Mouse (Mus musculus) cerebellum, adult 9-10 months (tissue): Measurements from ENCODE around the gene Gng7.

Experiments
- DNase-seq: peaks from one replicate; pipeline ENCODE4 v3.0.0; 2022

The Gng7 gene

DNA sequence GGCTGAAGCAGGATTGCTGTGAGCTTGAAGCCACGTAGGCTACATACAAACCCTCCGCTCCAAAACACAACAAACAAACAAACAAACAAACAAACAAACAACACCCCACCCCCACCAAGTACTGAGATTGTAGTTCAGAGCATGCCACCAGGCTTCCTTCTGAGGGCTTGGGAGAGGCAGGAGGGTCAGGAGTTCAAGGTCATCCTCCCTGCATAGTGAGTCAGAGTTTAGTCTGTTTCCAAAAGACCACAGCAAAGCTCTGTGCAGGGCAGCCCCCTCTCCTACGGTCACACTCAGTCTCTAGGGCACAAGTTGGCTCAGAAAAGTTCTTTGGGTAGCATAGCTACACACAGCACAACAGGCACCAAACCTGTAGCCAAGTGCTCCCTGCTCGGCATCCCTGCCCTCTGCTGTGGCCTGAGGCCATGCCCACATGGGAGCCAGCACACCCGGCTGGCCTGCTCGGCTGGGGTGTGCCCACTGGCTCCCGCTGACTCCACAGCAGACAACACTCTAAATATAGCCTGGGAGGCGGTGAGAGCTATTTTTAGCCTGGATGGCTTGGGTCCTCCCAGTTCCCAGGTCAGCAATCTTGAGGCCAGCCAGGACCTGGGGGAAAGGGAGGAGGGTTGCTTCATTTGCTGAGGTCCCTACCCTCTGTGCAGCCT lies 74.3 kb downstream of the Gng7 start:
- DNase-seq = no peak

DNA sequence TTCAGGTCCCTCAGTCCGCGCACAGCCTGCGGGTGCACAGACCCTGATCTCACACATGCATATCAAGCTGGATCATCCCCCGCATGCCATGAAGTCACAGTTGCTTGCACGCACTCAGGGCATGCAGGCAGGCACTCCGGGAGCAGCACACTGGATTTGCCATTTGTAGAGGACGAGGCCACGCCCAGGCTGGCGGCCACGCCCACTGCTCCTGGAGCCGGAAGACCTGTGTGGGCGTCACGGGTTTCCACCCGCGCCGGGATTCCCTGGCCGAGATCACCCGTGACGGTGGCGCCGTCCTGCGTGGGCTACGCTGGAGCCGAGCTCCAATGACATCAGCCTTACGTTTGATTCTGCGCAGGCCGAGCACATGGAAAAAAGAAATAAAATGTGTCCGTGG lies 75.1 kb downstream of the Gng7 start:
- peak; percentile 77 for DNase-seq

DNA sequence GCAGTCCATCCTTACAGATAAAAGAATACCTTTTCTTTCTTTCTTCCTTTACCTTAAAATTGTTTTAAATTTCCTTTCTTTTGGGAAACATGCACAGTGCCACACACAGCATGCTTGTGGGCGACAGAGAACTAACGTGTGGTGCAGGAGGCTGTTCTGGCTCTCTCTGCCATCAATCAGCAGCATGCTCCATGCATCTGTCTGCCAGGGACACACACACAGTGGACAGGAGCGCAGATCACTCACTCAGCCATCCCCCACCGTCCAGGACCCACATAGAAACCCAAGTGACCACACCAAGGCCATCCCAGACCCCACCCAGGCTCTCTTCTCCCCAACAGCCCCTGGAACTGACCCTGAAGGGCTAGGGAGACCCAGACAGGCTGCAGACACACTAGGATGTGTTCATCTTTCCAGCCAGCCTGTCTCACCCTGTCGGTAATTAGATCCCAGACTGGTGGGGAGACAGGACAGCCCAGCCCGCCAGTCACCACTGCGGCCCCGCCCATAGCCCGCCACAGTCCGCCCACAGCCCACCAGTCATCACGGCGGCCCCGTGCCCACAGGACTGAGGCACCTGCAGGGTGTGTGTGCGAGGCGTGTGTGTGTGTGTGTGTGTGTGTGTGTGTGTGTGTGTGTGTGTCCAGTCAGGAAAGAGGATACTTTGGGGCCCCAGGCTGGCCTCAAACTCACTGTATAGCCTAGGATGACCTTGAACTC lies 75.8 kb downstream of the Gng7 start:
- no peak for DNase-seq

DNA sequence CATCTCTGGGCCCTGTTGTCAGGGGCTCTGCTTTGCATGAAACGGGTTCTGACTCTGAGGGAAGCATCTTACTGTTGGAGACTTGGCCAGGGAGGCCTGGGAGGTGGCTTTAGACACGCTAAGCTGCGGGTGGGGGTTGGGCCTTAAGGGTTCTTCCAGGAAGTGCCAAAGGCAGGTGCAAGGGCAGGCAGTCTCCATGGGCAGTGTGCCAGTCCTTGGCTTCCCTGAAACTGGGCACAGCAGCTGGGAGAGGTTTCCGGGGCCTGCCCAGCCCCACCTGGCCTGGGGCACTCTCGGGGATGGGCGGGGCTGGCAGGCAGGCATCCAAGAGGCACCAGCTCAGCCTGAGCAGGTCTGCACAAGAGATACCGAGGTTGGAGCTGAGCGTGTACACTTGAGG lies 77.1 kb downstream of the Gng7 start:
- no peak for DNase-seq

DNA sequence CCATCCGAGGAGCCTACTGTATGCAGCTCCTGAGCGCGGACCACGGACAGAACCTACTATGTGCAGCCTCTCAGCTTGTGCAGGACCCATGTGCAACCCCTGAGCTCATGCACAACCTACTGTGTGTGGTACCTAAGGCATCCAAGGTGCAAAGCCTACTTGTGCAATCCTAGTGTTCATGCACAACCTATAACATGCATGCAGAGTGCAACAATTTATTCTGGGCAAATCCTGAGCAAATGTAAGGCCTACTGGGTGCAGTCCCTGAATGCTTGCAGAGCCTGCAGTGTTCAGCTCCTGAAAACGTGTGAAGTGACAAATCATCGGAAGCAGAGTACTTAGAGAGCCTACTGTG lies 78.0 kb downstream of the Gng7 start:
- no peak for DNase-seq

DNA sequence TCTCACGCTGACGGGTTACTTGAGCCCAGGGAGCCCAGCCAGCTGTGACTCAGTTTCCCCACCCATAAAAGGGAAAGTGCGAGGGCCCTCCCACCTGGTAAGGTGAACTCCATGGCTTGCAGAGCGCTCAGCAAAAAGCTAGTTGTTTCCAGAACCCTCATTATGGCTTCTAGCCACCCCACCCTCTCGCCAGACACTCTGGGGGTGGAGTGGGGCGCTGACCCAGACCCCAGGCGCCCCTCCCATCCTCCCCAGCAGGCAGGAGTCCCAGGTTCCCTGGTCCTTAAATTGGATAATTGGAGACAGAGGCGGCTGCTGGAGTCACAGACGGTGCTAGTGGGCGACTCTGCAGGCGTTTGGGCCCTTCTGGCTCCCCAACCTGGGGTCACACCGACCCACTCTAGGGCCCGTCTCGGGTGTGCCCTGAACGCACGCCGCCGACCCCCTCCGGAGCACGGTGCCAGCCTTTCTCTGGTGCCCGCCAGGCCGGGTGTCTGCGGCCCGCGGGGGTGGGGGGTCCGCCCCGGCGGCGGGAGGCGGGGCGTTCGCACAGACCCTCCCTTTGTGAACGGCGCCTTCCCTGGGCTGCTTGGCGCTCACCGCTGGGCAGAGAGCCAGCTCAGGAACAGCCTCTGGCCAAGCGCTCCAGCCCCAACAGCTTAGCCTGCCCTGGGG lies 78.5 kb downstream of the Gng7 start:
- DNase-seq = no peak

DNA sequence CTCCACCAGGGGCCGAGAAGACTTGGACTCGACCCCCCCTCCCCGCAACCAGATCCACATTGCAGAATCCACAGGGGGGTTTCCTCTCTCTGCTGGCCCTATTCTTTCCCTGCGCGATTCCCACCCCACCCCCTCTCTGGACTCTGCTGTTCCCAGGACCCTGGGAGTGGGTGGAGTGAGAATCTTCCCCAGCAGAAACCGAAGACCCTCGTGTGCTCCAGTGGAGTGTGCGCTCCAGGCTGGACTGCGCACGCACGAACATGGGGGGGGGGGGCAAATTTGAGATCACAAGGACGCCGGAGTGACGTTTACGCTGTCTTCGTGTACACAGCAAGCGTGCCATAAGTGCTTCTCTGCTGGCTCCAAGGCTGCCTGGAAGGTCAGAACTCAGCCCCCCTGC lies 79.0 kb downstream of the Gng7 start:
- no peak for DNase-seq

DNA sequence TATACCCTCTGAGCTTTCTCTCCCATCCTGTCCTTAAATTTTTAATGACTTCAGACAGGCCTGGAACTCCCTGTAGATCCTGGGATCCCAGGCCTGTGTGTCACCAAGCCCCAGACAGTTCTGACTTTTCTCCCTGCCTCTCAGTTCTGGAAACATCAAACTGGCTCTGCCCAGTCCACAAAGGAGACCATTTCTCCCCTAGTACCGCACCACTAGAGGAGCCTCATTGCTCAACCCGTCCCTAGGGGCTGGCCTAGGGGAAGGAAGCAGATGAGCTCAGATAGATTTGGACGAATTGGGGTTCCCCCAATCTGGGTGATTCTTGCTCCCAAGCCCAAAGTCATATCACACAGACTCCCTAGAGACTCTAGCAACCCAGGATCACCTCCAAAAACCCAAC lies 79.5 kb downstream of the Gng7 start:
- DNase-seq = no peak

DNA sequence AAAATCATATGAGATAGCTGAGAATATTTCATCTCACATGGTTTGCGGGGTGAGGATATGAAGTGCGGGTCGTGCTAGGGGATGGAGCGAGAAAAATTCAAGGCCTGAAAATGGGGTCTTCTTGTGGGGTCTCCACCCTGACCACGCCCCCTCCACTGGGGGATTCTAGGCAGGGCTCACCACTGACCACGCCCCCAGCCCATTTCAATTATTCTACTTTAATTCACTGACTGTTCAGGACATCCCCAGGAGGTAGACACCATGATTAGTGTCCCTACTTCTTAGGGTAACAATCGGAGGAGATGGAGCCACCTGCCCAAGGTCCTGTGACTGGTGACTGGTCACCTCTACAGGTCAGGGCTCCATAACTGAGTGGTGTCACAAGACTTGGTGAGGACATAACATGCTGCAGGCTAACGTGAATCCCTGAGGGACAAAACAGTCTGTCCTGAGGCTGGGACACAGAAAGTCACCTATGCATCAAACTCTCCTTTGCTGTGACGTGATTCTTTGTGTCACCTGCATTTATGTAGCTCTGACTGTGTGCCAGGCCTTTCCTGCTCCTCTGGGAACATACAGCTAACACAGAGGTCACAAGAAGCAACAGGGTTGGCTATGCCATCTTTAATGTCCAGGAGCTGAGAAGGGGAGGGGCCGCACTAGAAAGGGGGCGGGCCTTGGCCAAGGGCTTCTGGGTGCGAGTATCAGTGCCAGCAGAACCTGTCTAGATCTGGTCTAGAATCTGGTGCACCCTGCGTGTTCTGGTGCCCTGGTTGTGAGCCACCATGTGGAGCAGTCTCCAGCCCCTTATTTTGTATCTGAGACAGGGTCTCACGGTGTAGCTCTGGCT lies 80.4 kb downstream of the Gng7 start:
- peak; percentile 29 for DNase-seq

DNA sequence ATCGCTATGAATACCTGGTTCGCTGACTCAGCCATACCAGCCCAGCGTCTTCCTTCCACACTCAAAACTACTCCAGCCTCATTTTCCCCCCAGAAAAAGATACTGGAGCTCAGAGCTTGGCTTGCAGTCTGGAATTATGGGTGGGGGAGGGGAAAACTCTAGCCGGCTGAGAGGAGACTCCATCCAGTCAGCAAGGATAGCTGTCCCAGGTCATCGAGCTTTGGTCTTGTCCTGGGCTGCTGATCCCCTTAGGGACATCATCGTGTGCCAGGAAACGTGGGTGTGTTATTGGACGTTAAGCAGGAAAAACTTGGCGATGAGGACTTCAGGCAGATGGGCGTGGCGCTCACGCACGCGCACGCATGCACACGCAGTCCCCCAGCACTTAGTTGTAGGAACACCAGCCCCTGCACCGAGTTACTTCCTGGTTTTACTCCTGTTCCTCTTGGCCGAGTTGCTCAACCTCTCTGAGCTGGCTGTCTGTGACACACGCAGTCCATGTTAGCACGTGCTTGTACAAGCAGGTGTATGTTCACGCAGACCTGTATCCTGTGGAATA lies 81.2 kb downstream of the Gng7 start:
- peak; percentile 45 for DNase-seq

DNA sequence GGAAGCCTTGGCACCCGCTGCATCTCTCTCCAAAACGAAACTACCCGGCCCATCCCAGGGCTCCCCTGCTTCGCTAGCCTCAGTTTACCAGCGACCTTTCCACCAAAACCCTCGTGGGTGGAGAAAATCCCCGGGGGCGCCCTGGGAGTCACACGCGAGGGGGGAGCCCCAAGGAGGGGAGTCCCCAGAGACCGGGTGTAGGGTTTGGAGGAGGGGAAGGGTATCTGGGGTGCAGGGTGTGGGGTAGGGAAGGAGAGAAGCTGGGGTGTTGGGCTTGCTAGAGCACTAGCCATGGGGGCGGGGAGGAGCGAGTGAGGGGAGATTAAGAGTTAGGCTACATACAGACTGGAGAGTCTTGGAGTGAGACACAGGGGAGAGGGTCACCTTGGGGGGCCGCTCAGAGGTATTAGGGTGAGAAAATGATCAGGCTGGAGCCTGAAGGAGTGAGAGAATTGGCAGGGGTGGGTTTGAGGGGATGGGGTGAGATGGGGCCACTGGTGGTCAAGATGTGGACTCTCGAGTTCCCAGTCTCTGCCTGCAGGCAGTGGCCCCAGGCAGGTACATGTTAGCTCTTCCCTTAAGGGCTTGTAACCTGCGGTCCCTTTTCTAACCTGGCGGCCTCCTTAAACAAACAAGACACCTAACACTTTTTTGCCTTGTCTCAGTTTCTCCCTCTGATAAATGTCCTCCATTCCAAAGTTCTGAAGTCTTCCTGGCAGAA lies 81.9 kb downstream of the Gng7 start:
- DNase-seq = peak; percentile 45

DNA sequence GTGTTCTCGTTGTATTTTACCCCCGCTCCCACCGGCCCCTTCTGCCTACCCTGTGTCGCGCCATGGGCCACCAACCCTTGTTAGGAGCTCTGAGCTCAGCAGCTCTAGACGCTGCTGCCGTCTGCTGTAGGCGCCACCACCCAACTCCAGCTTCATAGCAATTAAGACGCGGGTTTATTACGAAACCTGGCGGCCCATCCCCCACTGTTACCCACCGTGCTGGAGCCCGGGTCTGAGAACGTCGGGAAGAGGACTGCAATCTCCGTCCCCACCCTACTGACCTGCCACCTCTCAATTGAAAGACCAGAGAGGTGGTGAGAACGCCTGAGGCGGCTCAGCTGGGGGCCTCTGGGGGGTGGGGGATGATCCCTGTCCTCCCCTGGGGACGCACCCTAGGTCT lies 82.5 kb downstream of the Gng7 start:
- peak; percentile 48 for DNase-seq

DNA sequence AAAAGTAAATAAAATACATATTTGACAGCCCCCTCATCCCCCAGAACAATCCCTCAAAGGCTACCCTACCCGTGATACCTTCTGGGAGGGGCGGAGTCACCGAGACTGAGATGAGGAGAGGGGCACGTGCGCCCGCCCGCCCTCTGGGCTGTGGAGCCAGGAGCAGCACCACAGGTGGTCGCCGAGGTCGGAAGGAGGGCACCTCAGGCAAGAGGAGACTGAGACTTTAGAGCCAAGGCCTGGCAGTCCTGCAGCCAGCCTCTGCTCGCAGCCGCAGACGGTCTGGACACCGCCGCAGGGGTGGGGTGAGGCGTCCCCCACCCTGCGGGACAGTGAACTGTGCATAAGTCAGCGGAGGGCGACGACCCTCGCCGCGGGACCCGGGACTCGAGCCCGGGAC lies 83.0 kb downstream of the Gng7 start:
- DNase-seq = no peak

DNA sequence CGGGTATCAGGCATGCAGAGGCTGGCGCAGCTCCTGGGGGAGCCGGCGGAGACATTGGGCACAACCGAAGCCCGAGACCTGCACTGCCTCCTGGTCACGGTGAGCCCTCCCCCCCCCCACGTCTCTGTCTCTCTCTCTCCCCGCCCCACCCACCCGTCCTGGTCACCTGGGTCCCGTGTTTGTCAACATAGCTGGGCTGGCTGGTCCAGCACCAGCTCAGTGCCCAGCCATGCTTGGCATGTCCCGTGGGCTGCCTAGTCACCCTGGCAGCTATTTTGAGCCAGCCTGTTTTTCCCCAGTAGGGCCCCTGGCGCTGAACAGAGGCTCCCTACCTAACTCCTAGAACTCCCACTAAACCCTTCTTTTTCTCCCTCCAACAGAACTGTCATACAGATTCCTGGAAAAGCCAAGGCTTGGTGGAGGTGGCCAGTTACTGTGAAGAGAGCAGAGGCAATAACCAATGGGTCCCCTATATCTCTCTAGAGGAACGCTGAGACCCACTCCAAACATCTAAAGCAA lies 83.5 kb downstream of the Gng7 start:
- DNase-seq = peak; percentile 55

DNA sequence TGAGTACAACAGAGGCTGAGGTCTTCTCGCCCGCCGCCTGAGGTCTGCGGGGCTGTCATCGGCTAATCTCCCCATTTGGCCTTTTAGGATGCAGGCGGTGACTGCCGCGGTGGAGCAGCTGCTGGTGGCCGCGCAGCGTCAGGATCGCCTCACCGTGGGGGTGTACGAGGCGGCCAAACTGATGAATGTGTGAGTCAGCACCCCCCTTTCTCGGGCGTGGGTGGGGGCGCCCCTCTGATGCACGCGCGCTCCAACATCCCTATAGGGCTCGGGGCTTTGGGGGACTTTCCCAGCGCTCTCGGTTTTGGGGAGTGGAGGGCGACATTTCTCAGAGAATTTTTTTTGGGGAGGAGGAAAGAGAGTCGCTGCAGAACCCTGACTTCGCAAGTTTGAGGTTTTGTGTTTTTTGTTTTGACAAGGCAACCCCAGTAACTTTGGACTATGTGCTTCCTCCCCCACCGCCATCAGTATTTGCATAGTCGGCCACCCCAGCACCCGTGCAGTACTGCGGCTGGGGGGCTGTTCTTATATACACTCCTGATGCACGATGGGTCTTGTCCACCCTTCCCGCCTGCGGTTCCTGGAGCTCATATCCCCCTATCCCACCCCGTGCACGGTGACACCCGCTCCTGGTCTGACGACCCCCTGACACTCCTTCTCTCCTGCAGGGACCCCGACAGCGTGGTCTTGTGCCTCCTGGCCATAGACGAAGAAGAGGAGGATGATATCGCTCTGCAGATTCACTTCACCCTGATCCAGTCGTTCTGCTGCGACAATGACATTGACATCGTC lies 84.2 kb downstream of the Gng7 start:
- DNase-seq = peak; percentile 72

DNA sequence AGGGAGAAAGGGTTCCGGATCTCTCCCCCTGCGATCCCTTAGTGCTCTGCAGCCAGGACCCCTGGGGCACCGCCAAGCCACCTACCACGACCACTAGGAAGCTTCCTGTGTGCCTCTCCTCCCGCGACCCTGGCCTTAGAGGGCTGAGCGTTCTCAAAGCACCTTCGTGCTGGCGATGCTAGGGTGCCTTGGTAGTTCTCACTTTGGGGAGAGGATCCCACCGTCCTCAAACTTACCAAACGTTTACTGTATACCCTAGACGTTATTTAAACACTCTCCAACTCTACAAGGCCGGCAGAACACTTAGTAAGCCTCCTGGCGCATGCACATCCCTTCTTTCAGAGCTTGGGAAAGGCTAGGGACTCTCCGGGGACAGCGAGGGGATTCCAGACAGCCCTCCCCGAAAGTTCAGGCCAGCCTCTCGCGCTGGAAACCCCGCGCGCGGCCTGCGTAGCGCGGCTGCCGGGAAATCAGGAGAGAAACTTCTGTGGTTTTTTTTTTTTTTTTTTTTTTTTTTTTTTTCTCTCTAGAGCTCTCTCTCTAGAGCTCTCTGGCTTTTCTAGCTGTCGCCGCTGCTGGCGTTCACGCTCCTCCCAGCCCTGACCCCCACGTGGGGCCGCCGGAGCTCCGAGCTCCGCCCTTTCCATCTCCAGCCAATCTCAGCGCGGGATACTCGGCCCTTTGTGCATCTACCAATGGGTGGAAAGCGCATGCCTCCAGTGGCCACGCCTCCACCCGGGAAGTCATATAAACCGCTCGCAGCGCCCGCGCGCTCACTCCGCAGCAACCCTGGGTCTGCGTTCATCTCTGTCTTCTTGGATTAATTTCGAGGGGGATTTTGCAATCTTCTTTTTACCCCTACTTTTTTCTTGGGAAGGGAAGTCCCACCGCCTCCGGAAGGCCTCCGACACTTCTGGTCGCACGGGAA lies 85.2 kb downstream of the Gng7 start, which contains the start of gene Gadd45b:
Gadd45b (plus strand) TSS at position 775 of the 928 bp plus-strand sequence.
- DNase-seq = peak; percentile 99

DNA sequence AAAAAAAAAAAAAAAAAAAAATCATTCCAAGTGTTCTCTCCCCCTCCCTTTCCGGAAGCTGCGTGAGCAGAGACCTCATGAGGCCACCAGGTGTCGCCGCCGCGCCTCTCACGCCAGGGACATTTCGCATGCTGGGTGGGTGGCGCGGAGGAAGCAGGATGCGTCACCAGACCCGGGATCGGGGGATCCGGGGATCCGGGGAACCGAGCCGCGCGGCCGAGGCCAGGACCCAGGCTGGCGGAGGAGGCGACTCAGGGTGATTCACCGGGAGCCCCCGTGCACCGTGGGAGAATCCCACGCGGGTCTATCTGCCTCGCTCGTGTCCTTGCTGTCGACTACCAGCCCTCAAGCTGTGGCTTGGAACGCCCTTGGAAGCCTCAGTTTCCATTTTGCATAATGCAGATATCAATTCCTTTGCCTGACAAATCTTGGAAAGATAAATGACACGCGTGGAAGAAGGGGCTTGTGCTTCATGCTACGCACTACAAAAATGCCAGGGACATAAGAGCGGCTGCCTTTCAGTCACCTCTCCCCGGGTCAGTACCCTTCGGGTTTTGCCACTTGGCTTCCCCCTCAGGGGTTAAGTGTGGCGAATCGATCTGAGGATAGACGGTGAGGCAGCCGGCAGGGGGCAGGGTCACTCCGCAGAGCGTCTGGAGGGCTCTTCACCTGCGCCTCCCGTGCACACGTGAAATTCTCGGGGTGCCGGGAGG lies 86.0 kb downstream of the Gng7 start:
- DNase-seq = peak; percentile 94

DNA sequence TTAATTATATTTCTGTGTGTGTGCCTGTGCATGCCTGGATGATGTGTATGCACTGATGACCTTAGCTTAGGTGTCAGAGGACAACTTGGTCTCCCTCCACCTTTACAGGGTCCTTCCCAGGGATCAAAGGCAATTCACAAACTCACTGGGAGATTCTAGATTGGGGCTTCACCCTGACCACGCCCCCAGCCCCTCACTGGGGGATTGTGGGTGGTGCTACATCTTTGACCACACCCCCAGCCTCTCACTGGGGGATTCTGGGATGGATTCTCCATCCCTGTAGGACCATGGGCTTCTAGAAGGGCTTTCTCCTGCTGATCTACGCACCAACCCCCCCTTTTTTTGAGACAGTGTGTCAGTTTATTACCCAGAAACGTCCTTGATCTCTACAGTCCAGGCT lies 89.3 kb downstream of the Gng7 start:
- peak; percentile 37 for DNase-seq

DNA sequence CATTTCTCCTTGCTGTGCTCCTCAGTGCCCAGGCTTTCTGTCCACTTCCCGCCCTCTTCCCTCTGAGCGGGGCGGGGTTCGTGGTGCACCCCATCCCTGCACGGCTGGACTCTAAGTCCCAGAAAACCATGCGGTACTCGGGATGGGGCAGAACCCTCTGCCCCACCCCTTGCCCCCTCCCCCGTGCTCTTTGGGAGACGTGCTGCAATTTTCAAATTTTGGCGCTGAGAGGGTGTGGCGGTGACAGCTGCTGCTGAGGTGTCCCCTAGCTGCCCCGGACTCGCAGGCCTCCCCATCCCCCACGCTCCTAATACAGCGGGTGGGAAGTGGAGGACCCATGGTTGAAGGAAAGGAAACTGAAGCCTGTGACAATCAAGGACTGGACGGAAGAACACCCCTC lies 92.8 kb downstream of the Gng7 start:
- no peak for DNase-seq
